Mouse (Mus musculus) cerebellum, adult 2 months (tissue): ENCODE results near the gene Mtrex.

Experiments used
- CTCF ChIP-seq: fragments of 200-500 bp; IDR thresholded peaks from 2 replicates; pipeline ENCODE4 v1.5.1; 2011; ENCODE audit warnings: low read depth, mild to moderate bottlenecking, control low read depth, low read length, moderate library complexity, borderline replicate concordance; ENCODE audit not compliant: insufficient read depth
- POLR2A ChIP-seq: fragments of 200-500 bp; IDR thresholded peaks from 2 replicates; pipeline ENCODE4 v1.6.1; 2011; ENCODE audit warnings: low read length, control low read depth, borderline replicate concordance; ENCODE audit not compliant: insufficient read depth

- TF ChIP-seq POLR2A (no peak), CTCF (no peak)
These were observed 103.8 kb downstream of the Mtrex start for GRCm38 (mm10) chr13:112823236-112823910.
